Mouse (Mus musculus): ENCODE data around the gene Tnk2.

The Tnk2 gene

DNA sequence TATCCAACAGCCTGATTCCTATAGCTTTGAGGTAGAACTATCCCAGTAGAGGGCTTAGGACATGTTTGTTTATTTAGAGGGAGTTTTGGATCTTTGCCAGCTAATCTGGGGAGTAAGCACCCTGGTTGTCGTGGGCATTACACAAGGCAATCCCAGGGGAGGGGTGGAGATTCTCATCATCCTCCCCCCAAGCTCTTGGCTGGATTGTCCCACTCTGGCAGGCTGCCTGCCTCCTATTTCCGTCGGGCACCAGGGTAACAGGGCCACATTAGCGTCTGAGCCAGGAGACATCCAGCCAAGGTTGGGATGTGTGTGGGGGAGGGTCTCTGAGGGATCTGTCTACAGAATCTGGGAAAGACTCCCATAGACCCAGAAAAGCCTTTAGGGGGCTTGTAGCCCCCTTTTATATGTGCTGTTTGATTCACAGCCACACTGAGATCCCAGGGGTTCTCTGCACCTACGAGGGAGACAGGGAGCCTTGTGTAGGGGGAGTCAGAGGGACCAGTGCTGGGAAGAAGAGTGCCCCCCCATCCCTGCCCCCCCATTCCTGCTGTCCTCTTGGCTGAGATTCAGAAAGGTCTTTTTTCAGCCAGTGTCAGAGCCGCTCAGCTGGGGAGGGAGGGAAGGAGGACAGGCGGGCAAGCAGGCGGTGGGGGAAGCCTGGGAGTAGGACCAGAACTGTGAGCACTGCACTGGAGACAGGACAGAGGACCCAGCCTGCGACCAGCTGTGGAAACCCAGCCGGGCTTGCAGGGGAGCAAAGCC lies 17.1 kb downstream of the Tnk2 start:
- peak; percentile 79 for DNase-seq

DNA sequence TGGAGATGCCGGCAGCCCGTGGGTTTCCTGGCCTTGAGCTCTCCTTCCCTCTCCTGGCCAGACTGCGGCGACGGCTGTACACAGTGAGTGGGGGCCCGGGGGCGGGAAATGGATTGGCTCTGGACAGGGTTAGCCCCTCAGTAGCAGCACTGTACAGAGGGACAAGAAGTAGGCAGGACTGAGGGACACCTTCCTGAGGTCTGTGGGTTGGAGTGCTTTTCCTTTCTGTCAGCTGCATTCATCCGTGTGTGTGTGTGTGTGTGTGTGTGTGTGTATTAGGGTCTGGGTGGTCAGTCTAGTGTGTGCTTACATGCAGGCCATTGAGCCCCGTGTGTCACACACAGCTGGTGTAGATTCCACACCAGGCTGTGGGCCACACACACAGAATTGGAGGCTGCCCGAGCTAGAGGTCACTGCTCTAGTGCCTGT lies 17.8 kb downstream of the Tnk2 start:
- DNase-seq, result no peak

DNA sequence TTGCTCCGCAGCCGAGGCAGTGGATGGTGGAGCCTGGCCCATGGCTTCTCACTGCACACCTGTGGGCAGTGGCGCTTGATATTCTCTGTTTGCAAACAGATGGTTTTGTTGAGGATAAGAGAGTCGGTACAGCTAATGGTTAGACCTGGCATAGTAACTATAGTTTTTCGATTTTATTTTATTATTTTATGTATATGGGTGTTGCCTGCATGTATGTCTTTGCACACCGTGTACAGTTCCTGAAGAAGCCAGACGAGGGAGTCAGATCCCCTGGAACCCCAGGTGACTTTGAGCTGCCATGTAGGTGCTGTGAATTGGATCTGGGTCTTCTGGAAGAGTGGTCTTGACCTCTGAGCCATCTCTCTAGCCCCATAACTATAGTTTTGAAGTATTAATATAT lies 18.7 kb downstream of the Tnk2 start:
- DNase-seq, result no peak

DNA sequence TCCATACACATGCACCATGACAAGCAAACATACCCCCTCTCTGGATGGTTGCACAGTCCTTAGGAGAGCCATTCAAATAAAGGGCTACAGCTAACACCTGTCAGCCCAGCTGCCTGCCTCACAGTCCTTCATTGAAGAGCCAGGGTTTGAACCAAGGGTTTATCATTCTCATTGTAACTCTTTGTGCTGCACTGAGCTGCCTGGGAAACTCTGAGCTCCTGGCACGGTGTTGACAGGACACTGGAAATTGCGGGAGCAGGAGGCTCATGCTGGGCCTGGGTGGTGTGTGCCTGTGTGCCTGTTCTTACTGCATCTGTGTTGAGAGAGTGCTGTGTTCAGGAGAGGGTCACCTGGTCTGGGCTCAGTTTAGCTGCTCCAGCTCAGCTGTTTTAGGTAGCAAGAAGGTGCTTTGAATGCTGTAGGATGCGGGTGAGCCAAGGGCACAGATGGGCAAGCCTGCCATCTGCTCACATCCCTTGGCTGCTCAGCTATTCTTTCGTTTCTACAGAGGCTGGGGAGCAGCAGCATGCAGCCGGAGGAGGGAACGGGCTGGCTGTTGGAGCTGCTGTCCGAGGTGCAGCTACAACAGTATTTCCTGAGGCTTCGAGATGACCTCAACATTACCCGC lies 19.7 kb downstream of the Tnk2 start:
- no peak for DNase-seq

DNA sequence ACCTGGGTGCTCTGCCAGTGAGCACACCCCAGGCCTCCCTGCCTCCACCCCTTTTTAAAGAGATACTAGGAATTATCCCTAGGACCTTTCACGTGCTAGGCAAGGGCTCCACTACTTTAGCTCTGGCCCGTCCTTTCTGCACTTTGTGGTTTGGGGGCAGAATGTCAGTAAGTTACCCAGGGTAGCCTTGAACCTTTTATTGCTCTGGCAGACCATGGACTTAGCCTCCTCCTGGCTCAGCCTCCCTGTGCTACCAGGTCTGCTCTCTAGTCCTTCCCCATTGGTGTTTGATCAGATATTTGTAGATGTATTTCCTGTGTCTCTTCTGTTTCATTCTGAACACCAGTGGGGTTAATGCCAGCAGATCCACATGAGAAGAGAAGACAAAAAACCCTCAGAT lies 20.5 kb downstream of the Tnk2 start:
- no peak for DNase-seq

DNA sequence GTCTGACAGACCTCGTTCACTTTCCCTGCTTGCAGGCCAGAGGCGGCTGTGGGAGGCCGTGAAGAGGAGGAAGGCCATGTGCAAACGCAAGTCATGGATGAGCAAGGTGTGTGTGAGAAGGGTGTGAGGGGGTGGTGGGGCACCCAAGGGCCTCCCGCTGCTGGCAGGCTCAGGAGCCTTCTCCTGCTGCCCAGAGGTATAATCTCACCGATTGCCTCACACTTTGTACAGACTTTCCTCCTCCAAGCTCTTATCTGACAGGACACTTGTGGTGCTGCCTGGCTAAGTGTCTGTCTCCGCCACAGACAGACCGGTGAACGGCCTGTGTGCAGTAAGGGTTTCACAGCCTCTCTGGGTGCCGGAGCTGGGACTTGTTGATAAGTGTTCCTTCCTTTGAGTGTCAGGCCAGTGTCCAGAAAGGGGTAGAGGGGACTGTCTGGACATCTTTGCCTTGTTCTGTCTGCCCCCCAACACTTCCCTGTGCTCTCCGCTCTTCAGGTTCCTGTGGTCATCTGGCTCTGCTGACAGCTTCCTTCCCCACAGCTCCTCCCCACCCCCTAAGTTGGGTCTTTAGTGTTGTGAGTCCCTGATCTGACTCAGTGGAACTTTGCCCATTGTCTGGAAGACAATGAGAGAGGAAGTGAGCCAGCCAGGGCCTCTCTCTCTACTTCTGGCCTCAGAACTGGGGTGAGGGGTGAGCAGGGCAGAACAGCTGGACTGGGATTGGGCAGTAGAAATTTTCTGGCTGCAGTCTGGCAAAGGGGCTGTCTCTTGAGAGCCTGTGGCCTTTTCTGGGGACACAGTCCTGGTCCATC lies 22.4 kb downstream of the Tnk2 start:
- peak; percentile 47 for DNase-seq

DNA sequence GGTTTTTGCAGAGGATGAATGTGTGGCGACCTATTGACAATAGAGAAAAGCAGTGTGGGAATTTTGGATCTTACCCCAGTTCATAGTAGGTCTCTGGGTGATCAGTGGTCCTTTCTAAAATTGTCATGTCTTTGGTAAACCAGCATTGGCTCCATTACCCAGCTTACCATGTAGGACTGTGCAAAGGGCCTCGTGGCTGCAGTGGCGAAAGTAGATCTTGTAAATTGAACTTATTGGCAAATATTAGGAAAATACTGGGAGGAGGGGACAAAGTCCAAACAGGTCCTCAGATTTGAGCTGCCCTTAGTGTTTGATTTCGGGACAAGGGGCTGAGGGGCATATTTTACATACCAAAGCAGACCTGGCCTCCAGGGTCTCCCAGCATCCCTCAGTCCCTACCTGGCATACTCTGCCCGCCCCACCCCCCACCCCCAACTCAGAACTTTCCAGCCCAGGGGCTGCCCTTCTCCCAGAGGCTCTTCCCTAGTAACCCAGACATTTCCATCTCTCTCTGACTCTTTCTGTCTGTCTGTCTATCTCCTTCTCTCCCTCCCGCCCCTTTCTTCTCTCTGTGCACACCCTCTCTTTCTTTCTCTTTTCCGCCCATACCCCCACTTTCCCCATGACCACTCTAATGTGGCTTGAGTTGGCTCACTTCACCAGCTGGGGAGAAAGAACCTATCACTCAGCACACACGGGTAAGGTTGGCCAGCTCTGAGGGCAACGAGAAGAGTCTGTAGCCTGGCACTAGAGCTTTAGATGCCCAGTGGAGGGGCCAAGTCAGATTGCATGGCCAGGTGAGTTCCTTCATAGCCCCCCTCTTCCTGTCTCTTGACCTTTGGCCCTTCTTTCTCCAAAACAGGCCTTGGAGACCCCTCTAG lies 23.2 kb downstream of the Tnk2 start:
- DNase-seq, result no peak

DNA sequence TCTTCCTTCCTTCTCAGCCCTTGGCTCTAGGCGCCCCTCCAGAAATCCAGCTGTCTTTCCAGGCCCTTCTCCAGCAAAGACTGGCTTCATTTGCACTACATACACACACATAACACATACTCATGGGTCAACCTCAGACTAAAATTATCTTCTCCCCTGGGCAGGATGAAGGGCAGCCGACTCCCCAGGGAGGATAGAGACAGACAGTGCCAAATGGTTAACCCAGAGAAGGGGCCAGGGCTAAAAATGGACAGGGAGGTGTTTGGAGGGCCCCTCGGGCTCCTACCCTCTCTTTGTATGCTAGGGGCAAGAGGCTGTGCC lies 23.8 kb downstream of the Tnk2 start:
- DNase-seq, result no peak

DNA sequence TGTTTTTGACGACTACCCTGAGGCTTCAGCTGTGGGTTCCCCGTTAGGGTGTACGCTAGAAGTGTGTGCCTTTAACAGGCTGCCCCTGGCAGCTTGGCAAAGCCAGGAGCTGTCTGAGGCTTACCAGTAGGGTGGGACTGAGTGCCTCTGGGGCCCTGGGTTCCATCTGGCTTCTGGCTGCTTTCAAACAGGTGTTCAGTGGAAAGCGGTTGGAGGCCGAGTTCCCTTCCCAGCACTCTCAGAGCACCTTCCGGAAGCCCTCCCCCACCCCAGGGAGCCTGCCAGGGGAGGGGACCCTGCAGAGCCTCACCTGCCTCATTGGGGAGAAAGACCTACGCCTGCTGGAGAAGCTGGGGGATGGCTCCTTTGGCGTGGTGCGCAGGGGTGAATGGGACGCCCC lies 24.4 kb downstream of the Tnk2 start:
- no peak for DNase-seq

DNA sequence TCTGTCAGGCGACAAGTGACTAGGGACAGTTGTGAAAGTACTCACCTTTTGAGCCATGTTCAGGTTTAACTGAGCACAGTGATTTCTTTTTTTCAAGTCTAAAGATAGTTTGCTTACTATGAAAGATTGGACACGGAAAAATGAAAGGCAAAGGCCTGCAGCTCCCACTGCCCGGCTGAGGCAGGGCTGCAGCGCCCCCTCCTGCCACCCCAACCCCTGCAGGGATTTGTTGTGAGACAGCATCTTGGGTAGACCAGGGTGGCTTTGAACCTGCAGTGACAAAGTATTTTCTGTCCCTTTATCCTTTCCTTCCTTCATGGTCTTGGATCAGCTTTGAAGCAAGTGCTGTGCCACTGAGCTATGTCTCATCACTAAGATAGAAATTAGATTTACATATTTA lies 24.8 kb downstream of the Tnk2 start:
- DNase-seq, result peak; percentile 44

DNA sequence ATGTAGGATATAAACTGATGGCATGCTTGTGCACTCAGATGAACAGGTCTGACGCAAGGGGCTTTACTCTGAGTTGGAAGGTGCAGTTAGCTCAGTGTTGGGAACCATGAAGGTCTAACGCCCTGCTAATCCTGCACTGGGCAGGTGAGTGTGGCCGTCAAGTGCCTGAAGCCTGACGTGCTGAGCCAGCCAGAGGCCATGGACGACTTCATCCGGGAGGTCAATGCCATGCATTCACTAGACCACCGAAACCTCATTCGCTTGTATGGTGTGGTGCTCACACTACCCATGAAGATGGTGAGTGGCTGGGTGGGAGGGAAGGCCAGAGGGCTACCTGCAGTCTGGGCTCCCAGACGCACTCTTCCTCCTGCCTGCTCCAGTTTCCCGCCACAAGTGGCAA lies 25.6 kb downstream of the Tnk2 start:
- no peak for DNase-seq

DNA sequence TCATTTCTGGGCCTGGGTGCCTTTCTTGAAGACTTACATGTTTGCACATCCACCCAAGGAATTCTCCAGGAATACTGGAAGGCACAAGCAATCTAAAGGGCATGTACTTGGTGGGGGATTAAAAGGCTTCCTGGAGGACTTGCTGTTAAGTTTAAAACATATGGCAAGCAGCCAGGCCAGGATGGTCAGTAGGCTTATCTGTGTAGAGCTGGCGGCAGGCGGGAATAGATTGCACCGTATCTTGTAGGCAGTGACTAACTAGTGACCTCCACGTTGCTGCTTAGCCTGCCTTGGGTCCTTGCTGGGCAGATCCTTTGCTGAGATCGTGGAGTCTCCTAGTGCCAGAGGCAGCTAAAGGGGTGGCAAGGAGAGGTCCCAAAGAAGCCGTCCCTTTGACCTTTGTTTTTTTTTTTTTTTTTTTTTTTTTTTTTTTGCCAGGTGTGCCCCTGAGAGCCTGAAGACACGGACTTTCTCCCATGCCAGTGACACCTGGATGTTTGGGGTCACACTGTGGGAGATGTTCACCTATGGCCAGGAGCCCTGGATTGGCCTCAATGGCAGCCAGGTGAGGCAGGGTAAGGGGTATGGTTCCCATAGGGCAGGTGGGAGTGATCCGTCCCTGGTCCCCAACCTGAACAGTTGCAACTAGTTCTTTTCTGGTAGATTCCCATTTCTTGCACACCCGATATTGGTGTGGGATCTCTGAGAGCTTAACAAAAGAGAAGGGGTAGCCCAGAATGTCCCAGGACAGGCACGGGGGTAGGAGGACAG lies 26.9 kb downstream of the Tnk2 start:
- no peak for DNase-seq

DNA sequence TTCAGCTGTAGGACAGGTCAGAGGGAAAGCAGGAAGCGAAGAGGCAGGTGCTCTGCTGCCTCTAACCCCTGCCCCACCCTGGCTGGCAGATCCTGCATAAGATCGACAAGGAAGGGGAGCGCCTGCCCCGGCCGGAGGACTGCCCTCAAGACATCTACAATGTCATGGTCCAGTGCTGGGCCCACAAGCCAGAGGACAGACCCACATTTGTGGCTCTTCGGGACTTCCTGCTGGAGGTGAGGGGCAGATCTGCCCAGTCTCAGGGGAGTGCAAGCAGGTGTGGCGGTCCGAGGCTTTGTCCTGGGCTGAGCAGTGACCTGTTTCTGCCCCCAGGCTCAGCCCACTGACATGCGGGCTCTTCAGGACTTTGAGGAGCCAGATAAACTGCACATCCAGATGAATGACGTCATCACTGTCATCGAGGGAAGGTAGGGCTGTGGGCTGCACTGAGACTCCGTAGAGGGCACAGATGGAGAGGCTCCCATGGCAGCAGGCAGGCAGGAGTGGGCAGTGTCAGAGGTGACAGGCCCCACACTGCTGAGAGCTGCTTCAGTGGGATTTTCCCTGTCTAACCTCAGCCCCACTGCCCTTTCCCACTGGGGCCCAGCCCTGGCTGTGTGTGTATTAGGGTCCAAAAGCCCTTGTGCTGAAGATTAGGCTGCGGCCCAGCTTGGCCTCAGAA lies 27.7 kb downstream of the Tnk2 start:
- no peak for DNase-seq

DNA sequence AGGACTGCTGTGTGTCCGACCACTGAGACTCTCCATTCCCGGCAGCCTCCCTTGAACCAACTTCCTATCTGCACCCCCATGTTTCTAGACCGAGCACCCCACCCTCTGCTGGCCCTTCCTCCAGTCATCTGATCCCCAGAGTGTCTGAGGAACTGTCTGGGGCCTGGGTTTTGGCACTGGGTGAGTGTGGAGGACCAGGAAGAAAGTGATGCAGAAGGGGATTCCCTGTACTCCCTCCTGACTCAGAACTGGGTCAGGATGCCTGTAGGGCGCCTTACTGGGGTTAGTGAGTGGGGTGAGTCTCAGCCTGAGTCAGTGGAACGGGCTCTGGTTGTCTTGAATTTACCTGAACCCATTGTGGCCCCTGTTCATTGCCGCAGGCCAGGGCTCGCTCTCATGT lies 28.6 kb downstream of the Tnk2 start:
- DNase-seq, result no peak

DNA sequence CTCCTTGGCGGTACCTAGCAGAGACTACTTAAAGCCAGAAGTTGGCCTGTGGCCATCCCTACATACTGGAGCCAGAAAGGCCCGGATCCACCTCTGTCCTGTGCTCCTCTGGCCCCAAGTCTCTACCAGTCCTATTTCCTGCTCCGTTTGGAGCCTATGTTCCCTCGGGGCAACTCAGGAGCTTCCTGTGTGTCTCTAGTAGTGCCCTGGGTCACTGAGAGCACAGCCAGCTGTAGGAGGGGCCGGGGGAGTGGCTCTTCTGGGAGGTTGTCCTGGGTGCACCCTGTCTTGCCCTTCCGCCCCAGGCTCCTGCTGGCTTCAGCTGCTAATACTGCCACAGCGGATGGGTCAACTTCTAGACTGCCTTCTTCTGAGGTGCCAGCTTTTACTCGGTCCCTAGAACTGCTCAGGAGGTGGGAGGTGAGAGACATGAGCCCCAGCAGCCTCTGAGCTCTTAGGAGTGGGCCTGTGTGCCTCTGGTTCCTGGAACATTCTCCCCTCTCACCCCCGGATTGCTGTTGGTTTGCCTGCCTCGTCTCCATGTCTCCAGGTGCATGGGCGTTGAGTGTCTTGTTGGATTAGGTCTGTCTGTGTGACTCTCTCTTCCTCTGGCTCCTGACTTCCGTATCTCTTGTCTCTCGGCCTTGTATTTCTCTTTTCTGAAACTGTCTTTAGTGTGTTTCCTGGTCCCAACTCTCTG lies 29.3 kb downstream of the Tnk2 start:
- DNase-seq, result peak; percentile 49

DNA sequence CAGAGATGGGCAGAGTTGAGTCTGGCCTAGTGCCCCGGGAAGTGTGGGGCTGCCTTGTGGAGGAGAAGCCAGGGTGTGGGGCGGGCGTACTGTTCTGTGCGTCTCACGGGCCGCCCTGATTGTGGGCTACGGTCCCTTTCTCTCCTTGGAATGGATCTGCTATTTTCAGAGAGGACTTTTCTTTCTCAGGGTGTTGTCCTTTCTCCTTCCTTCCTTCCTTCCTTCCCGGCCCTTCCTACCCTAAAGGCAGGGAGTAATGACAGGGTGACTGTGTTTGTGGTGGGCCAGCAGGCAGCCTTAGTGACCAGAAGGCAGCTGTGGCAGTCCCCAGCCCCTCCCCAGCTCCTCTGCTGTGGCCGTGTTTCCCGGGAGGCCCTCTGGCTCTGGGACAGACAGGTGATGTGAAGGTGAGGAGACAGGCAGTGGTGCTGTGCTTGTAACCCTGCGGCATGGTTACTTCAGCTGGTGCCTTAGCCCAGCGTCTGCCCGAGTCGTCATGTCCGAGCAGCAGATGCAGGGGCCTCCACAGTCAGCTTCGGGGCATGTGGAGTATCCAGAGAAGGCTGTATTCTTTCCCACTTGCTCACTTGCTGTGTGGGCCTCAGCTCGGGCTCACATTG lies 30.6 kb downstream of the Tnk2 start:
- no peak for DNase-seq

DNA sequence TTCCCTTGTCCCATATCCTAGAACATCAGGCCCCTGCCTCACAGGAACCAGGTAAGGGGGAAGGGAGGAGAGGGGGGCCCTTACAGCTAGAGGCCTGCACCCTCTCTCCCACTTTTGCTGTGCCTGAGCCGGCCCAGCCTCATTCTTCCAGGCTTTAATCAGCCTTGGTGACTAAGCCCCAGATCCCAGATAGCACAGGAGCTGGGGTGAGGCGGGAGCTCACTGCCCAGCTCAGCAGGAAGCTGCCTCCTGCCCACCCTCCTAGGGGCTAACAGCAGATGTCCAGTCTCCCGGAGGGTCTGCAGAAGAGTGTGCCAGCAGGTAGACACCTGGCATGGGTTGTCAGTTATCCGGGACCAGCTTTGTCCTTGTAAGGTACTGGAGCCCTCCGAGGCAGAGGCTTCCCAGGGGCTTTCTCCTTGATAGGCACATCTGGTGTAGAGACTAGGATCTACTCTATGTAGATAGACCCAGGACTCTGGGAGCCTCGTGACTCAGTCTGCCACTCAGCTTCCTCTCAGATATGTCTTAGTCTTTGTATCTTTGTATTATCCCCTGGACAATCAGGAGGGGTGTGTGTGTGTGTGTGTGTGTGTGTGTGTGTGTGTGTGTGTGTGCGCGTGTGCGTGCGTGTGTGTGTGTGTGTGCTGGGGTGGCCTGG lies 33.5 kb downstream of the Tnk2 start:
- DNase-seq, result no peak

DNA sequence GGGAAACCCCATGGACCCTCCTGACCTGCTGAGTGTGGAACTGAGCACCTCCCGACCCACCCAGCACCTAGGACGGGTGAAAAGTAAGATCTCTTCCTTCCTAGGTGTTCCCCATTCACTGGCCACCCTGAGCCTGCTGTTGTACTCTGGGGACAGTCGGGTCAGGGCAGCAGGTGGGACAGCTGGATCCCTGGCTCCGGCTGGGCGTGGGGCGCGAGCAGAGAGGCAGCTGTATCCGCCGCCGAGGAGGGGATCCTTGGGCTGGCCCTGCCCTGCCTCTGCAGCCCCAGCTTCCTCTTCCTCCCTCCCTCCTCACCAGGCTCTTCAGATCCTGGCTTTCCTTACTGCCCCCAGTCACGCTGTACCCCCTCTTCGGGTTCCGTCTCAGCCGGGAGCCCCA lies 34.2 kb downstream of the Tnk2 start:
- DNase-seq, result no peak

DNA sequence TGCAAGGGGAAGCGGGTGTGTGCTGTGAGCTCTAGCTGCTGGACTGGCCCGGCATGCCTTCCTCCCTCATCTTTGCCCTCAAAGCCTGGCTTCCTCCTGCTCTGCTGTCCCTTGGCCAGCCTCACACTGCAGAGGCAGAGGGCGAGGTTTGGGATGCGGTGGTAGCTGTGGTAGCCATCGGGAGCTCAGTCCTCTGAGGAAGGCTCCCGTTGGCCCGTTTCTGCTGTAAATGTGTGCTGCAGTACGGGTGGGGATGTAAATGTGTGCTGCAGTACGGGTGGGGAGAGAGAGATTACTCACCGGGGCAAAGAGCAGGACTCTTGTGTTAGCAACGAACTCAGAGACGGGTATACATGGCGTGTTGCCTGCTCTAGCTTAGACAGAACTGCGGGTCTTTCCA lies 35.1 kb downstream of the Tnk2 start:
- DNase-seq, result no peak

DNA sequence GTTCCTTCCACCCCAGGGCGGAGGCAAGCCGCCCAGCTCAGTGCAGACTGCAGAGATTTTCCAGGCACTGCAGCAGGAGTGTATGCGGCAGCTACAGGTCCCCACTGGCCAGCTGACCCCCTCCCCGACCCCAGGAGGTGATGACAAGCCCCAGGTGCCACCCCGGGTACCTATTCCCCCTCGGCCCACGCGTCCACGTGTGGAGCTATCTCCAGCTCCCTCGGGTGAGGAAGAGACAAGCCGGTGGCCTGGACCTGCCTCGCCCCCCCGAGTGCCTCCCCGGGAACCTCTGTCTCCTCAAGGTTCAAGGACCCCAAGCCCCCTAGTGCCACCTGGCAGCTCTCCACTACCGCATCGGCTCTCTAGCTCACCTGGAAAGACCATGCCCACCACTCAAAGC lies 36.3 kb downstream of the Tnk2 start:
- DNase-seq, result no peak

Measured in lung, postnatal 14 days (tissue).